Mouse (Mus musculus) megakaryocyte progenitor cell, adult 5-6 weeks (primary cell): ENCODE measurements around the gene Polr2f. TPM values are rescaled to one million over a fixed set of nuclear protein-coding genes. Genes with fewer than 3 reads are reported as not detected.

Source experiments
- ATAC-seq: replicated peaks from 2 replicates; pipeline ENCODE4 v1.8.0; 2016; ENCODE audit warnings: mild to moderate bottlenecking, moderate TSS enrichment, inconsistent platforms; ENCODE audit not compliant: poor library complexity
- total RNA-seq, 2 experiments: library from RNA; stranded (forward) in 1 of 2; stranded (reverse) in 1 of 2; fragments of 157-497, 149-512 nt in 1 of 2; fragments of 200-1000 nt in 1 of 2; gene quantifications; 2 replicates each; pipeline versions ENCODE4 v1.2.3 to v1.2.4; 2015 to 2017

Gene Polr2f
- total RNA-seq, 2 experiments from 2014 or later, result 88.6 to 114 TPM

- no peak for ATAC-seq
Observed at GRCm38 (mm10) chr15:79119491-79119890, 21.3 kb upstream of the Polr2f start.

GRCm38 (mm10) chr15:79122119-79122518, 18.7 kb upstream of the Polr2f start:
- ATAC-seq, result no peak

GRCm38 (mm10) chr15:79122546-79122945, 18.3 kb upstream of the Polr2f start:
- no peak for ATAC-seq

DNA sequence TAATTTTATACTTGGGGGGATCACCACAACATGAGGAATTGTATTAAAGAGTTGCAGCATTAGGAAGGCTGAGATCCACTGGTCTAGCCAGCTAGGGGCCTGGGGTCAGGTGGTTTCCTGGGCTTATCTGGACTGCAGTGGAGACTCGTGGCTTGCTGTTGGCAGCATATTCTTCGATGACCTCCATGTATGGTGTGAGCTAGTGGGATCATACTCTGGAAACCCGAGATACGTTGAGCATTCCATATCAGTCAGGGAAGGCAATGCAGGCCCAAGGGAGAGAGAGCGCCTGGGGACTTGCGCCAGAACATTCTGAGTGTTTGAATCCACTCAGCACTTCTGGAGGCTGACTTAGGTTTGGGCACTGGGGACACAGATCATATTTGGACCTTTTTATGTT, 17.1 kb upstream of the Polr2f start:
- ATAC-seq, result no peak

- ATAC-seq, result no peak
Observed at GRCm38 (mm10) chr15:79124331-79124875, 16.4 kb upstream of the Polr2f start.

GRCm38 (mm10) chr15:79126217-79126932, 14.4 kb upstream of the Polr2f start:
- ATAC-seq, result peak; percentile 60

- ATAC-seq, result no peak
Observed at GRCm38 (mm10) chr15:79127101-79127500, 13.7 kb upstream of the Polr2f start.

DNA sequence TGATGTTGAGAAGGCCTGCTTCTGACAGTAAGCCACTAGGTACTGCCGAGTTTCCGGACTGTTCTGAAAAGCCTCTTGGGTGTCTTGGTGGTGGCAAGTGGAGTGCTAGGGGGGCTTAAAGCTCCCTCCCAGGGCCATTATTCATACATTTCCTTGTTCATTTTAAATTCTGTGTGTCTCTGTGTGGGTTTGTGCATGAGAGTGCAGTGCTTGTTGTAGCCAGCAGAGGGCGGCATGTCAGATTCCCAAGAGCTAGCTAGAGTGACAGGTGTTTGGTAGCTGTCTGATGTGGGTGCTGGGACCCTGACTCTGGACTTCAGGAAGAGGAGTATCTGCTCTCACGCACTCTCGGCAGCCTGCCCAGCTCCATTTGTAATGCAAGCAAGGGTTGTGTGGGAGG, 12.6 kb upstream of the Polr2f start:
- 0 out of 2 replicates have a peak, but pooled peaks have one; percentile 44 for ATAC-seq

DNA sequence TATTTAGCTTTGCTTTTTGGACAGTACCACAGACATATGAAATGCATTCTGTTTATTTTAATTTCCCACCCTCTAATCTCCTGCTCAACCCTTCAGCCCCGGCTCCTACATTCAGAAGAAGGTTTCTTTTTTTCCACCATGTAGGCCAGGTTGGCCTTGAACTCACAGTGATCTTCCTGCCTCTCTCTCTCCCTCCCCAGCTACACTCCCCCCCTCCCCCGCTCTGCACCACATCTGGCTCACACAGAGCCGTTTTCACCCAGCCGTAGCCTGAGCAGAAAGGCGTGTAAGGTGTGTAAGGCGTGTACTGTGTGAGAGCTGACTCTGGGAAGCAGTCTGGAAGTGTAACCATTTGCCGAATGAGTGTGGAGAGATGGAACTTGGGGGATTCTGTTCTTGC, 11.5 kb upstream of the Polr2f start:
- no peak for ATAC-seq

DNA sequence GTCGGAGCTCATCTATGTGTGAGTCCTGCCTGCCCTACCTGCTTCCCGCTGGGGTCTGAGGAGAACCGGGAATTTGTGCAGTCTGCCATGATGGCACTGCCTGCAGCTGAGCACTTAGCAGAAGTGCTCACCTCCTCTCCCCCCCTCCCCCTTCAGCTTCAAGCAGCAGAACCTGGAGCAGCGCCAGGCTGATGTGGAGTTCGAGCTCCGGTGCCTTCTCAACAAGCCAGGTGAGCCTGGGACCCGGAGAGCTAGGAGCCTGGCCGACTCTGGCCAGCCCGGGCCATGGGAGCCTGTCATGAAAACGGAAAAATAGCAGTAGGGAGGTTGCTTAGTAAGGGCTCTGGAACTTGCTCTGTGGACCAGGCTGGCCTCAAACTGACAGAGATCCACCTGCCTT, 10.0 kb upstream of the Polr2f start:
- no peak for ATAC-seq

- no peak for ATAC-seq
Observed at GRCm38 (mm10) chr15:79131442-79131841, 9.4 kb upstream of the Polr2f start.

DNA sequence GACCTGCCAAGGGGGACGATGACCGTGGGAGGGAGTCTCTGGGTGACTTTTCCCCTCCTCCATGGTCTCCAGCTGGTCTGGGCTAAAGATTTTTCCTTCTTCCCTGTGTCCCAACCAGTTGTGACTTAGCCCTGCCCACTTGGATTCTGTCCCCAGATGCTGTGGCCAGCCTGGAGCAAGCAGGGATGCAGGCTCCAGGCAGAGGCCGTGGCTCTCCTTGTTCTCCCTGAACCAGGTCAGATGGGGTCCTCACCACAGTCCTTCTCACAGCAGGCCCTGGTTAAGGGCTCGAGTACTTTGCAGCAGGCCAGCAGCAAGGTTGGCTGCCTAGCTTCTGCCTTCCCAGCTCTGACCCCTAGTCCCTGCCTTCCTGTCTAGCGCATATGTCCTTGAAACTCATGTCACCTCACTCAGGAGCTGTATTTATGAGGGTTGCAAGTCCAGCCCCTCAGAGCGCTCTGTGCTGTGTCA, 7.6 kb upstream of the Polr2f start:
- no peak for ATAC-seq

GRCm38 (mm10) chr15:79134496-79135270, 6.1 kb upstream of the Polr2f start:
- no peak for ATAC-seq

GRCm38 (mm10) chr15:79135332-79135731, 5.5 kb upstream of the Polr2f start:
- ATAC-seq, result no peak

DNA sequence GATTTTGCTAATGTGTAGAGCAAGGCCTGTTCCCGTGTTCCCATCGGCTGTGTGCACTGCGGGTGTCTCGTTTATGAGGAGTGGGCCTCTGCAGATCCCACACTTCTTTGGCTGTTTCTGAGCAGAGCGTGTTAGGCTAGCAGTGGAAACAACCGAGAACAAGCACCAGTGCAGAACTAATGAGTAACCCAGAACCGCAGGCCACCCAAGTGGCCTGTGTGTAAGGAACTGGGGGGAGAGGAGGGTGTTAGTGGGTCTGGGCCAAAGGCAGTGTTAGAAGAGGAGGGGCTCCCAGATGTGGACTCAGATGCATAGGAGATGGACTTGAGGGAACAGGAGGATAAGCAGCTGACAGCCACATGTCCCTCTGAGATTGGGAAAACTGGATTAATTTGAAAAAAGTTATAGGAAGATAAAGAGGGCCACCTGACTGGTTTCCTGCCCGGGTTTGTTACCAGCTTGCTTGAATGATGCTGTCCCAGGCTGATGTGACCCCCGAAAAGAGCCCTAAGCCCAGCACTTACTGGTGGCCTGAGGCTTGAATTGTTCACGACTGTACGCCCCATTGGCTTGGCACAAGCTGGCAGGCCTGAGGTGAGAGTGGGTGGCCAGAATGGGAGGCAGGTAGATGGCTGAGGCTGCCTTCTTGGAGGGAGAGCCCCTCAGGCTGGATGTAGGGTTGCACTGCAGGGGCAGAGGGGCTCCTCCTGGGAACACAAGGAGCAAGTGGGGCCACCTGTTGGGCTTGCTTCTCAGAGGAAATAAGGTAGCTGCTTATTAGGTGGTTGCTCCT, 4.8 kb upstream of the Polr2f start:
- no peak for ATAC-seq

DNA sequence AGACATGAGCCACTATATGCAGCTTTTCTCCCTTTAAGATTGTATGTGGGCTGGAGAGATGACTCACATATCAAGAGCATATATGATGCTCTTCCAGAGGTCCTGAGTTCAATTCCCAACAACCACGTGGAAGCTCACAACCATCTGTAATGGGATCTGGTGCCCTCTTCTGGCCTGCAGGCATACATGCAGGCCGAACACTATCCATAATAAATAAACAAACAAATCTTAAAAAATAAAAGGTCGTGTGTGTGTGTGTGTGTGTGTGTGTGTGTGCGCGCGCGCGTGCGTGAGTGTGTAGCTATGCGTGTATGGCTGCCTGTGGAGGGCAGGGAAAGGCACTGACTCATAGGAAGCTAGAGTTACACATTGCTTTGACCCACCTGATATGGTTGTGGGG, 1.2 kb upstream of the Polr2f start:
- no peak for ATAC-seq

GRCm38 (mm10) chr15:79141566-79141917, 733 bp downstream of the Polr2f start:
- peak; percentile 20 for ATAC-seq

GRCm38 (mm10) chr15:79143316-79143715, 2.5 kb downstream of the Polr2f start:
- ATAC-seq, result no peak

- no peak for ATAC-seq
Observed at GRCm38 (mm10) chr15:79144021-79144420, 3.2 kb downstream of the Polr2f start.

DNA sequence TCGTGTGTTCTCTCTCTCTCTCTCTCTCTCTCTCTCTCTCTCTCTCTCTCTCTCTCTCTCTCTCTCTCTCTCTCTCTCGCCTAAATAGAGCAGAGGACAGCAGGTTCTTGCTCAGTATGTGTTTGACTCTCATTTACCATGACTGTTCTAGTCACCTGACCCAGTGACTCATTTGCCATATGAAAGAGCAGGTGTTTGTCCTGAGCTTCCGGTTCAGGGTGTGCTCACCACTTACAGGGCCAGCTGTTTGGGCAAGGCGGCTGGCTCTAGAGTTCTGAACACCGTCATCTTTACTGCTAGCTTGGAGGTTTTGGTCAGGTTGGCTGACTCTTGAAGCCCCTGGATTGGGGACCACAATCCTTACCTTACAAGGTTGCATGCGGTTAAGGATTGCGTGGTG, 4.7 kb downstream of the Polr2f start:
- no peak for ATAC-seq

DNA sequence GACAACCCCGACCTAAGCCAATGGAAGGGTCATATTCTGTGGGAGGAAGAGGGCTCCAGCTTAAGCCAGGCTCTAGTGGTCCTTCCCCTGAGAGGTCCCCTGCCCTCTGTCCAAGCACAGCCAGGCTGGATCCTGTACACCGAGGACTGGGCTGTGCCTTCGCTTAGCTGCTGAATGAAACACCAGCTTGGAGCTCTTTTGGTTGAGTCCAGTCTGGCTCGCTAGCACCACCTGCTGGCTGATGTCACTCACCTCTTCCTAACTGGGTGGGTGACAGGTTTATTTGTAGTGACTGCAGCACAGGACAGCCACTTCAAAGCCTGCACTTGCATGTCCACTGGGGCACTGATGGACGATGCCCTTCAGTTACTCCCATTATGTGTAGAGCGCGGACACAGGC, 7.7 kb downstream of the Polr2f start:
- peak; percentile 83 for ATAC-seq
